Mouse (Mus musculus) liver, embryonic 14.5 days (tissue): Measurements from ENCODE around the gene Wfdc16. TPM values are rescaled to one million over a fixed set of nuclear protein-coding genes. Genes with fewer than 3 reads are reported as not detected.

Experiments
- ATAC-seq: fragments of 200-750 bp; cut with Nextera tagmentation; 2 replicates; pipeline ENCODE4 v1.8.0; 2017; ENCODE audit warnings: moderate number of reproducible peaks, mild to moderate bottlenecking, moderate library complexity; ENCODE audit not compliant: insufficient read depth
- DNase-seq, 3 experiments: peaks; one replicate each; pipeline ENCODE4 v3.0.0-alpha.2; 2012 to 2013; ENCODE audit warnings: low read depth in 3 of 3, low spot score in 3 of 3
- H3K27ac ChIP-seq: fragments of 300-500 bp; sonication (generic); 2 replicates; pipeline ENCODE4 v1.5.1; 2014; ENCODE audit warnings: moderate library complexity, mild to moderate bottlenecking, control low read depth, inconsistent platforms
- H3K27me3 ChIP-seq: fragments of 300-500 bp; sonication (generic); 2 replicates; pipeline ENCODE4 v1.6.1; 2014; ENCODE audit warnings: mild to moderate bottlenecking, low read length, moderate library complexity; ENCODE audit not compliant: control insufficient read depth, insufficient read depth
- H3K36me3 ChIP-seq: fragments of 300-500 bp; sonication (generic); replicated peaks from 2 replicates; pipeline ENCODE4 v1.6.1; 2014; ENCODE audit warnings: low read depth; ENCODE audit not compliant: control insufficient read depth, insufficient read depth
- H3K4me1 ChIP-seq, 2 experiments: fragments of 200-500 bp in 1 of 2; fragments of 300-500 bp in 1 of 2; sonication (generic) in 1 of 2; replicated peaks; 2 replicates each; pipeline ENCODE4 v1.6.1; 2012 to 2014; ENCODE audit warnings: antibody characterized with exemption in 1 of 2, inconsistent platforms in 1 of 2, low read length in 1 of 2; ENCODE audit not compliant: control insufficient read depth in 2 of 2, insufficient read depth in 2 of 2
- H3K4me2 ChIP-seq: fragments of 300-500 bp; sonication (generic); 2 replicates; pipeline ENCODE4 v1.6.1; 2014; ENCODE audit warnings: low read depth, mild to moderate bottlenecking, control low read depth, moderate library complexity
- H3K4me3 ChIP-seq, 2 experiments: fragments of 200-500 bp in 1 of 2; fragments of 300-500 bp in 1 of 2; sonication (generic) in 1 of 2; 2 replicates each; pipeline ENCODE4 v1.5.1; 2012 to 2014; ENCODE audit warnings: low read depth in 2 of 2, low read length in 2 of 2, mild to moderate bottlenecking in 2 of 2, control low read depth in 1 of 2, inconsistent platforms in 1 of 2, moderate library complexity in 1 of 2; ENCODE audit not compliant: insufficient read depth in 1 of 2
- H3K9ac ChIP-seq: fragments of 300-500 bp; sonication (generic); replicated peaks from 2 replicates; pipeline ENCODE4 v1.6.1; 2014; ENCODE audit warnings: mild to moderate bottlenecking, control low read depth, moderate library complexity
- H3K9me3 ChIP-seq: fragments of 300-500 bp; sonication (generic); 2 replicates; pipeline ENCODE4 v1.6.1; 2016; ENCODE audit warnings: low read length, mixed read lengths; ENCODE audit not compliant: control insufficient read depth
- CTCF ChIP-seq: IDR thresholded peaks from 2 replicates; pipeline ENCODE4 v1.5.1; 2016; ENCODE audit warnings: antibody characterized with exemption, low read depth, control low read depth
- EP300 ChIP-seq: IDR thresholded peaks from 2 replicates; pipeline ENCODE4 v1.6.1; 2016; ENCODE audit warnings: antibody characterized with exemption, low read depth
- WGBS: fragments of 180-500 bp; shearing (Covaris S2); extraction: QIAGEN DNeasy Blood & Tissue Kit; methylation state at CpG from one replicate; pipeline ENCODE4 v1.1.7; 2014; ENCODE audit not compliant: insufficient replicate concordance; 5-methylcytosine and 5-hydroxymethylcytosine counted together
- polyA plus RNA-seq, 2 experiments: library from polyadenylated mRNA; depleted of rRNA in 1 of 2; stranded (reverse) in 1 of 2; unstranded in 1 of 2; fragments of >200 nt; fragmentation: Nextera tagmentation in 1 of 2; extraction: Ambion mirVana in 1 of 2; gene quantifications; 2 replicates each; pipeline versions ENCODE4 v1.2.1 to v1.2.3; 2012 to 2014

Gene Wfdc16
- not detected in 2 replicates for polyA plus RNA-seq (2012; rRNA removed)
- polyA plus RNA-seq (2014; fragmentation: Nextera tagmentation; extraction: Ambion mirVana): not detected in 2 replicates

DNA sequence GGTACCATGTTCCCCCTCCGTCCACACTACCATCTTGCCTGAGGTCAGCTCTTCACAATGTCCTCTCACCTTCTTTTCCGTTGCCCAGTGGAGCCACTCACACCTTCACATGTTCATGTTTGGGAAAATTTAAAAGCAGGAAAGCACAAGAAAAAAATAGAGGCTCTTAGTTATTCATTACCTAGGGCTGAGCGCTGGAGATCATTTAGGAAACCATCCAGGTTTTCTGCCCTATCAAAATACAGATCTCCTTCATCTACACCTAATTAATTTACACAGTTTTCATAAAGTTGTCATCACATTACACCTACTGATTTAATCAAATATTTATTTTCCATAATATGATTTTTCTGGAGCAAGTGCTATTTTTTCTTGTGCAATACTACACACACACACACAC is at the start of gene Wfdc16:
Wfdc16 (minus strand) TSS at position 101 of the 400 bp plus-strand sequence.
- no peaks in the 10 kb centered on the region for H3K27me3 ChIP-seq
- DNase-seq (no peak), ATAC-seq (no peak)
- no peak within 1 kb of the TSS for H3K4me2 ChIP-seq
- H3K36me3 ChIP-seq: no peaks in the 10 kb centered on the region
- no peaks in the 10 kb centered on the region for H3K4me1 ChIP-seq
- H3K9ac ChIP-seq: no peak within 1 kb of the TSS
- H3K4me3 ChIP-seq: no peak within 1 kb of the TSS
- no peaks in the 10 kb centered on the region for H3K9me3 ChIP-seq
- TF ChIP-seq EP300 (no peak), CTCF (no peak)
- 60% methylated on average over 3 of the region's 3 CpGs for WGBS
- no peak within 1 kb of the TSS for H3K27ac ChIP-seq

DNA sequence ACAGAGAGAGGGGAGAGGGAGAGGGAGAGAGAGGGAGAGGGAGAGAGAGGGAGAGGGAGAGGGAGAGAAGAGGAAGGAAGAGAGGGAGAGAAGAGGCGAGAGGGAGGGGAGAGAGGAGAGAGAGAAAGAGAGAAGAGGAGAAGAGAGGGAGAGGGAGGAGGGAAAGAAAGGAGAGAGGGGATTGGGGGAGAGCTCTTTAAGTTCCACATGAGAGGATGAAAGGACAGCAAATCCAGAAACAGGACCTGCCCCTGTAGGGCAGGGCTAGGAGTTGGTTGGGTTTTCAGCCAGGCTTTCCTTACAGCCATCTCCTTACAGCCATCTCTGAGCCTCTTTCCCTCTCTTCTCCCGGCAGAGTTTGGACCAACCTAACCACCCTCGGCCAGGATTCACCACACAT is 46.2 kb upstream of the Wfdc16 start, which contains the start of gene Wfdc13:
Wfdc13 (plus strand) TSS at position 301 of the 400 bp plus-strand sequence.
- no peaks in the 10 kb centered on the region for H3K36me3 ChIP-seq

DNA sequence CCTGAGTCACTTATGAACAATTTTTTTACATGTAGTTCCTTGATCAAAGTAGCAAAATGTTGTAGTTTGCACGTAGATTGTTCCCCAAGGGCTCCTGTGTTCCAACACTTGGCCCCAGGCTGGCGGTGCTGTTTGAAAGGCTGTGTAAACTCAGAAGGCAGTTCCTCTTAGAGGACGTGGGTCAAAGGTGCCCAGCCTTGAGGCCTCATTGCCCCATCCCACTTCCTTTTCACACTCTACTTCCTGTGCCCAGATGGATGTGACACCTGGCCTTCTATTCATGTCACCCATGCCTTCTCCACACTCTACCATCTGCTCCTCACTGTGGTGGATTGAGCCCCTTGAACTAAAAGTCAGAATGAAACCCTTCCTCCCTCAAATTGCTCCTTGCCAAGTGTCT is 41.3 kb upstream of the Wfdc16 start:
- 22% methylated on average over 3 of the region's 3 CpGs for WGBS
- DNase-seq (no peak), ATAC-seq (no peak)
- Histone ChIP-seq H3K27ac (no peak overlapping the region), H3K4me1 (peaks cover 0 to 2% of the 10 kb centered on the region in 2 experiments; a peak in 2 of 4 replicates), H3K9ac (no peak overlapping the region), H3K4me3 (no peak overlapping the region), H3K9me3 (no peaks in the 10 kb centered on the region), H3K4me2 (no peak overlapping the region), H3K27me3 (no peaks in the 10 kb centered on the region), H3K36me3 (no peaks in the 10 kb centered on the region)
- TF ChIP-seq CTCF (no peak), EP300 (no peak)

More for the DNA sequence above, 46.2 kb upstream of the Wfdc16 start, which contains the start of gene Wfdc13:
- WGBS: 47% methylated on average over 3 of the region's 3 CpGs
- Histone ChIP-seq H3K4me1 (peaks cover 0 to 2% of the 10 kb centered on the region in 2 experiments; a peak in 2 of 4 replicates), H3K4me2 (no peak within 1 kb of the TSS), H3K27ac (no peak within 1 kb of the TSS), H3K27me3 (no peaks in the 10 kb centered on the region), H3K4me3 (no peak within 1 kb of the TSS), H3K9ac (no peak within 1 kb of the TSS), H3K9me3 (no peaks in the 10 kb centered on the region)
- ATAC-seq: no peak
- TF ChIP-seq CTCF (no peak), EP300 (no peak)
- no peak for DNase-seq

DNA sequence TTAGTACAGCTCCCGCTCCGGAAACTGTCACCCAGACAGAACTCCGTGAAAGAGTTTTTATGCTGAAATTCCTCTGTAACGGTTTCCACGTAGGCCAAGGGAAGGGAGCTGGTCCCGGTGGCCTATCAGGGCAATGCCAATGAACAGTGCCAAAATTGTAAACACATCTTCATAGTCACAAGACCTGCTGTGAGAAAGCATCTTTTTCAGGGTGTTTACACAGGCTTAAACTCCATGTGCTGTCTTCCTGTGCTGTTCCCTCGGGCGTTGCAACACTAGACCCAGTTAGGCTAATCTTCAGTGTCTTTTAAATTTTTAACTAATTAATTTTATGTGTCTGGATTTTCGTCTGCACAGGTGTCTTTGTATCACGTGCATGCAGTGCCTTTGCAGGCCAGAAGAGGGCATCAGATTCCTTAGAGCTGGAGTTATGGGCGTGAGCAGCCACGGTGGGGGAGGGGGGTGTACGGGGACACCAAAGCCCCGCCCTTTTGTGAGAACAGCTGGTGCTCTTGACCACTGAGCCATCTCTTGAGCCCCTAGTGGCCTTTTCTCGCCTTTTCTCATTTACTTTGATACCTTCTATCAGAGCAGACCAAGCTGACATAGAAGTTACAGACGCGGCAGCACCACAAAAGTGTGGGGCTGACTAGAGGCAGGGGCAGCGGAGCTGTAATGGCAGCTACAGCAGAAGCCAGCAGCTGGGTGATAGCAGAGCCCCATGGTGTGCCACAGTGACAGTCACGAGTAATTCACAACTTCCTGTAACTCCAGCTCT is 40.4 kb upstream of the Wfdc16 start:
- Histone ChIP-seq H3K4me1 (peaks cover 0 to 2% of the 10 kb centered on the region in 2 experiments; a peak in 2 of 4 replicates), H3K27ac (no peak overlapping the region), H3K4me2 (peak overlapping the region; percentile 51), H3K4me3 (peak overlapping the region in 1 of 2 experiments; percentile 34; a peak in 2 of 4 replicates), H3K27me3 (no peaks in the 10 kb centered on the region), H3K9me3 (no peaks in the 10 kb centered on the region), H3K9ac (no peak overlapping the region; the same call in 1 of the 2 replicates), H3K36me3 (no peaks in the 10 kb centered on the region)
- WGBS: 20% methylated on average over 19 of the region's 19 CpGs
- TF ChIP-seq EP300: no peak
- peak; percentile 89 for TF ChIP-seq CTCF
- ATAC-seq (peak; percentile 47; the same call in 1 of the 2 replicates), DNase-seq (peak; percentile 19 to 41 (median 31))
